Mouse (Mus musculus): Measurements from ENCODE around the gene 6330409D20Rik. TPM values are rescaled to one million over a fixed set of nuclear protein-coding genes. Genes with fewer than 3 reads are reported as not detected.
A peak's percentile ranks its signal among the peaks of the same experiment; 100 is the strongest.

6330409D20Rik gene
- polyA plus RNA-seq (2014; fragmentation: Nextera tagmentation; extraction: Ambion mirVana): 3.8 and 4.5 TPM in 2 replicates

DNA sequence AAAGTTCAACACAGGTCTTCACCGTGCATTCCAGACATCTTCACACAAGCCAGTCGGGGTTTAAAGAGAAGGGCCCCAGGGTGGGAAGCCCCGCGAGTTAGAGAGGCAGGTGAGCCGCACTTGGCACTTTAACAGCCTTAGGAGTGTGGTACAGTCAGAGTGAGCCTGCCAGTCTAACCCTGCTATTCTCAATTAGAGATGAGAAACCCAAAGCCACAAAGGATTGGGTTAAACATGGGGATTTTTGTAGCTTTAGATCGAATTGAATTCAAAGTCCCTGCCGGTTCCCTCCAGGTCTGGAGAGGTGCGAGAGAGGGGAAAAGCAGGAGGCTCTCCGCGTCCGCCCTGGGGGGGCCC lies at the start of gene 6330409D20Rik:
6330409D20Rik (minus strand) TSS at position 101 of the 357 bp plus-strand sequence.
- peak within 1 kb of the TSS; percentile 87 for H3K27ac ChIP-seq
- peaks cover 17% of the 10 kb centered on the region for H3K36me3 ChIP-seq (replicated peaks; ENCODE audit: control insufficient read depth, insufficient read depth)
- no peaks in the 10 kb centered on the region for H3K27me3 ChIP-seq (ENCODE audit: control insufficient read depth, insufficient read depth, low read length)
- no peaks in the 10 kb centered on the region for H3K9me3 ChIP-seq (ENCODE audit: control insufficient read depth, low read length)
- ATAC-seq (ENCODE audit: low FRiP score) (no peak), DNase-seq (ENCODE audit: low spot score) (no peak)
- peak within 1 kb of the TSS; percentile 94 for H3K4me3 ChIP-seq (replicated peaks; ENCODE audit: low read length)
- H3K4me1 ChIP-seq (replicated peaks; ENCODE audit: control insufficient read depth, insufficient read depth, low read length): peaks cover 11% of the 10 kb centered on the region
- H3K4me2 ChIP-seq (replicated peaks): peak within 1 kb of the TSS; percentile 80
- WGBS: 4% methylated on average over 11 of the region's 11 CpGs
- peak within 1 kb of the TSS; percentile 94 for H3K9ac ChIP-seq

DNA sequence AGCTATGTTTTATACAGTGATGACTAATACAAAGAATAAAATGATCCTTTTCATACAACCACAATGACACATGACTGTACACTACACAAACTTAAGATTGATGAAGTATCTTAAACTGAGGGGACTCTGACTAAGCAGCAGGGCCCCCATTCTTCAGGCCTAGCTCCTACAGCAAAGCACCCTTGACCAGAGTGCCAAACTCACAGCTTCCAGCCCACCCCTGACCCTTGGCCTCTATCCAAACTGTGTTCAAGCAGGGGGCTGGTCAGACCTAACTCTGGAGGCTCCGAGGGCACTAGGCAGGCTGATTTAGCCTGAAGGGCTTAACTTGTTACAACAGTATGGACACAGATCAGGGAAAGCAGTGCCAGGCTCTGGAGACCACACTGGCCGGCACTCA lies 47.8 kb upstream of the 6330409D20Rik start:
- Histone ChIP-seq H3K4me3 (replicated peaks; ENCODE audit: low read length) (no peak overlapping the region), H3K27me3 (ENCODE audit: control insufficient read depth, insufficient read depth, low read length) (no peaks in the 10 kb centered on the region), H3K9ac (no peak overlapping the region), H3K27ac (no peak overlapping the region), H3K4me2 (replicated peaks) (no peak overlapping the region), H3K9me3 (ENCODE audit: control insufficient read depth, low read length) (no peaks in the 10 kb centered on the region), H3K4me1 (replicated peaks; ENCODE audit: control insufficient read depth, insufficient read depth, low read length) (no peaks in the 10 kb centered on the region; the same call in 1 of the 2 replicates), H3K36me3 (replicated peaks; ENCODE audit: control insufficient read depth, insufficient read depth) (peaks cover 48% of the 10 kb centered on the region)
- WGBS: 68% methylated on average over 2 of the region's 2 CpGs
- DNase-seq (ENCODE audit: low spot score): no peak
- ATAC-seq (ENCODE audit: low FRiP score): no peak

DNA sequence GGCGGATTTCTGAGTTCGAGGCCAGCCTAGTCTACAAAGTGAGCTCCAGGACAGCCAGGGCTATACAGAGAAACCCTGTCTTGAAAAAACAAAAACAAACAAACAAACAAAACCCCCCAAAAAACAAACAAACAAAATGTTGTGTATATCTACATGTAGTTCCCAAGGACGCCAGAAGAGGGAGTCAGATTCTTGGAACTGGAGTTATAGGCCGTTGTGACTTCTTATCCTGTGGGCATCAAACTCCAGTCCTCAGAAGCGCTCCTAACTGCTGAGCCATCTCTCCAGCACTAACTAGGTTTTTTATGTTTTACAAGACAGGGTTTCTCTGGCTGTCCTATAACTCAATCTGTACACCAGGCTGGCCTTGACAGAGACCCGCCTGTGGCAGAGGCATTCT lies 46.4 kb upstream of the 6330409D20Rik start:
- no peak overlapping the region for H3K4me2 ChIP-seq (replicated peaks)
- H3K36me3 ChIP-seq (replicated peaks; ENCODE audit: control insufficient read depth, insufficient read depth): peaks cover 35% of the 10 kb centered on the region
- no peak overlapping the region for H3K27ac ChIP-seq
- no peak for ATAC-seq (ENCODE audit: low FRiP score)
- no peak overlapping the region for H3K4me3 ChIP-seq (replicated peaks; ENCODE audit: low read length)
- no peaks in the 10 kb centered on the region for H3K9me3 ChIP-seq (ENCODE audit: control insufficient read depth, low read length)
- peak; percentile 55 for DNase-seq (ENCODE audit: low spot score)
- no peaks in the 10 kb centered on the region; the same call in 1 of the 2 replicates for H3K4me1 ChIP-seq (replicated peaks; ENCODE audit: control insufficient read depth, insufficient read depth, low read length)
- no peaks in the 10 kb centered on the region for H3K27me3 ChIP-seq (ENCODE audit: control insufficient read depth, insufficient read depth, low read length)
- H3K9ac ChIP-seq: no peak overlapping the region
- 60% methylated on average over 6 of the region's 6 CpGs for WGBS

DNA sequence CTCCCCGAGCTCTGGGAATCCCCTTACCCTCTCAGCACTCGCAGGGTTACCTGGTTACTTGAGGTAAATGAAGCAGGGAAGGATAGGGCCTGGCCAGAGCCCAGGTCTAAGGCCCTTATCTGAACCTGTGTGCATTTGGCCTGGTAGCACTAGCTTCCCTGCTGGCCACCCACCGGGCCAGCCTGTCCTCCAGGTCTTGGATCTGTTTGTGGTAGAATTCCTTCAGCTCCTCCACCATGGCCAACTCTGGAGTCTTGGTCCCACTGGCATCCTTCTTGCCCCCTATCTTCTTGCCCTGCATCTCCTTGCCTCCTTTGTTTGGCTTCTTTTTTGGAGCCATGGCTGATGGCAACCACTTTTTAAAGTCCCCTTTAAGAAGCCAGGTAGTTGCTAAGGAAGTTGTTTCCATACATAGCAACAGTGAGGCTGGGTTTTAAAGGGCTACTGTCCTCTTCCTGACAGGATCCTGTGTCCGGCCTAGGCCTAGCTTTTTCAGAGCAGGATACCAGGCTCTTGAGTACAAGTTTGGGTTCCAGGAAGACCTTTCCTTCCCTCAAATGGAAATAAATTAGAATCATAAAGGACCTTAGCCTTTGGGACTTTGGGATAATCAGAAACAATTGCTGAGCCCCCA lies 43.3 kb upstream of the 6330409D20Rik start, which contains the start of gene Cfap157:
Cfap157 (minus strand) TSS at position 381 of the 634 bp plus-strand sequence.
- H3K4me2 ChIP-seq (replicated peaks): no peak within 1 kb of the TSS
- ATAC-seq (ENCODE audit: low FRiP score) (no peak), DNase-seq (ENCODE audit: low spot score) (peak; percentile 44)
- no peaks in the 10 kb centered on the region; the same call in 1 of the 2 replicates for H3K4me1 ChIP-seq (replicated peaks; ENCODE audit: control insufficient read depth, insufficient read depth, low read length)
- H3K9ac ChIP-seq: no peak within 1 kb of the TSS
- H3K9me3 ChIP-seq (ENCODE audit: control insufficient read depth, low read length): no peaks in the 10 kb centered on the region
- no peak within 1 kb of the TSS for H3K4me3 ChIP-seq (replicated peaks; ENCODE audit: low read length)
- no peaks in the 10 kb centered on the region for H3K27me3 ChIP-seq (ENCODE audit: control insufficient read depth, insufficient read depth, low read length)
- WGBS: 68% methylated on average over 4 of the region's 4 CpGs
- no peak within 1 kb of the TSS for H3K27ac ChIP-seq
- peaks cover 7% of the 10 kb centered on the region for H3K36me3 ChIP-seq (replicated peaks; ENCODE audit: control insufficient read depth, insufficient read depth)

DNA sequence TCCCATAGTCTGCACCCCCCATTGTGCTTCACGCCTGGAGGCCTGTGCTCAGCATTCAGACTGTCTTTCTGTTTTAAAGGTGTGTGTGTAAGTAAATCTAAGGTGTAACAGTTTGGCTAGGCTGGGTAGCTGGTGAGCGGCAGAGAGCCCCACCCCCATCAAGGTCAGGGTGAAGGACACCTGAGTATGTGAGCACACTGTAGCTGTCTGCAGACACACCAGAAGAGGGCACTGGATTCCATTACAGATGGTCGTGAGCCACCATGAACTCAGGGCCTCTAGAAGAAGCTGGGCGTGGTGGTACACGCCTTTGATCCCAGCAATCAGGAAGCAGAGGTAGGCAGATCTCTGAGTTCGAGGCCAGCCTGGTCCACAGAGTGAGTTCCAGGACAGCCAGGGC lies 40.9 kb upstream of the 6330409D20Rik start:
- no peaks in the 10 kb centered on the region; the same call in 1 of the 2 replicates for H3K4me1 ChIP-seq (replicated peaks; ENCODE audit: control insufficient read depth, insufficient read depth, low read length)
- no peak overlapping the region for H3K4me3 ChIP-seq (replicated peaks; ENCODE audit: low read length)
- 84% methylated on average over 6 of the region's 6 CpGs for WGBS
- DNase-seq (ENCODE audit: low spot score): no peak
- ATAC-seq (ENCODE audit: low FRiP score): no peak
- H3K9ac ChIP-seq: no peak overlapping the region
- no peak overlapping the region for H3K4me2 ChIP-seq (replicated peaks)
- H3K9me3 ChIP-seq (ENCODE audit: control insufficient read depth, low read length): no peaks in the 10 kb centered on the region
- no peaks in the 10 kb centered on the region for H3K27me3 ChIP-seq (ENCODE audit: control insufficient read depth, insufficient read depth, low read length)
- H3K36me3 ChIP-seq (replicated peaks; ENCODE audit: control insufficient read depth, insufficient read depth): no peaks in the 10 kb centered on the region
- H3K27ac ChIP-seq: no peak overlapping the region

DNA sequence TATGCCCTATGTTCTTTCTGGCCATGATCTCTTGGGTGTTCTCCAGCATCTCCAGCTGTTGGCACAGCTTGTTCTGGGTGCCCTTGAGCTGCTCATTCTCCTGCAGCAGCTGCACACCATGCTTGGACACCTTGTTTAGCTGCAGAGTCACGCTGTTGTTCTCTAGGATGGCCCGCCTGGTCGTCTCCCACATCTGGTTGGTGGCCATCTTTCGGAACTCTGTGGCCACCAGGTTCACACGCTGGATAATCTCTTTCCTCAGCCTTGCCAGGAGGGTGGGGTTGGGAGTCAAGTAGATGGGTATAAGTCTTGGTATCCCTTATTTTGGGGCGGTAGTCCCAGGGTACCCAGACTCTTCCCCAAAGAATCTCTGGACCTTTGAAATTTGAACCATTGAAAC lies 38.9 kb upstream of the 6330409D20Rik start:
- no peaks in the 10 kb centered on the region for H3K9me3 ChIP-seq (ENCODE audit: control insufficient read depth, low read length)
- peaks cover 12% of the 10 kb centered on the region for H3K4me1 ChIP-seq (replicated peaks; ENCODE audit: control insufficient read depth, insufficient read depth, low read length)
- 89% methylated on average over 6 of the region's 6 CpGs for WGBS
- no peaks in the 10 kb centered on the region for H3K27me3 ChIP-seq (ENCODE audit: control insufficient read depth, insufficient read depth, low read length)
- no peak overlapping the region for H3K27ac ChIP-seq
- no peaks in the 10 kb centered on the region for H3K36me3 ChIP-seq (replicated peaks; ENCODE audit: control insufficient read depth, insufficient read depth)
- H3K9ac ChIP-seq: no peak overlapping the region
- H3K4me2 ChIP-seq (replicated peaks): no peak overlapping the region
- DNase-seq (ENCODE audit: low spot score): no peak
- ATAC-seq (ENCODE audit: low FRiP score): no peak
- no peak overlapping the region for H3K4me3 ChIP-seq (replicated peaks; ENCODE audit: low read length)

DNA sequence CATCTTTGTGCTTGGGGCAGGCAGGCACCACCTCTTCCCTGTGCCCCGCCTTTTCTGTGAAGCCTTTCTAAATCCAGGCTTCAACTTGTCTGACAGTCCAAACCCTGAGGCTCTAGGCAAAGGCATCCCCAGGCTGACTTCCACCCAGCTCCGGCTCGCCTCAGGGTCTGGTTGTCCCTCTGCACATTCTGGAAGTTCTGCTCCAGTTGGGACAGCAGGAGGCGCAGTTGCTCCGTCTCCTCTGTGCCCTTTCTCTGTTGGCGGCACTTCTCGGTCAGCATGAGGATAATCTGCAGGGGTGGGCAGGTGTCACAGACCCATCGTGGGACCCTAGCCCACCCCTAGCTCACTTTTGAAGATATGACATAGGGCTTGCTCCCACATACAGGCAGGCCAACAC lies 38.3 kb upstream of the 6330409D20Rik start:
- peaks cover 12% of the 10 kb centered on the region for H3K4me1 ChIP-seq (replicated peaks; ENCODE audit: control insufficient read depth, insufficient read depth, low read length)
- H3K4me3 ChIP-seq (replicated peaks; ENCODE audit: low read length): no peak overlapping the region
- 17% methylated on average over 8 of the region's 8 CpGs for WGBS
- H3K9me3 ChIP-seq (ENCODE audit: control insufficient read depth, low read length): no peaks in the 10 kb centered on the region
- no peak for ATAC-seq (ENCODE audit: low FRiP score)
- H3K36me3 ChIP-seq (replicated peaks; ENCODE audit: control insufficient read depth, insufficient read depth): no peaks in the 10 kb centered on the region
- H3K9ac ChIP-seq: no peak overlapping the region
- no peak overlapping the region for H3K4me2 ChIP-seq (replicated peaks)
- no peak overlapping the region for H3K27ac ChIP-seq
- no peaks in the 10 kb centered on the region for H3K27me3 ChIP-seq (ENCODE audit: control insufficient read depth, insufficient read depth, low read length)
- peak; percentile 52 for DNase-seq (ENCODE audit: low spot score)

DNA sequence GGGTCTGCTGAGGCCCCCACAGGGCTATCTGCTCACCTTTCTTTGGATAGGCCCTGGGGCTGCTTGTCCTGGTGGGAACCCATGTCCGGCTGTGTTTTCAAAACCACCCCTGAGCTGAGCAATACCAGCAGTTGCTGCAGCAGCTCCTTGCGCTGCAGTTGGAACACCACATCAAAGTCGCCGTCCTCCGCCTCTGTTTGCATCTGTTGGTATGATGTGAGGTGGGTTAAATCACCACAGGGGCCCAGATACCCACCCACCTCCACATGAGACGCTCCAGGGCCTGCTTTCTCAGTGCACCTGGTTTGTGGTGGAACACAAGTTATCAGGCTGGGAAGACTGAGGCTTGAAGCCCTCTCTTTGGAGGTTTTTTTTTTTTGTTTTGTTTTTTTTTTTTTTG lies 37.3 kb upstream of the 6330409D20Rik start:
- WGBS: 93% methylated on average over 6 of the region's 6 CpGs
- no peak for ATAC-seq (ENCODE audit: low FRiP score)
- no peaks in the 10 kb centered on the region for H3K36me3 ChIP-seq (replicated peaks; ENCODE audit: control insufficient read depth, insufficient read depth)

DNA sequence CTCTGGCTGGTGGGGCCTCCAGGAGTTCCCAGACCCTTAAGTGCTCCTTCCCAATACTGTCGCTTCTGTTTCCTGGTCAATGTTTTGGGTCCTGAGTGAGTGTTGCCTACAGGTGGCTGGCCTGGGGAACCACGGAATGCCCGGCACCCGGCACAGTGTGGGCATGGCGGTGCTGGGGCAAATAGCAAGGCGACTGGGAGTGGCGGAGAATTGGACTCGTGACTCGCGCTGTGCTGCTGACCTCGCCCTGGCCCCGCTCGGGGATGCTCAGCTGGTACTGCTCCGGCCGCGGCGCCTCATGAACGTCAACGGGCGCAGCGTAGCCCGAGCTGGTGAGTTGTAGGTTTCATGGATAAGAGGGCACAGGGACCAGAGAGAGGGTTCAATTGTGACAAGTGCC lies 35.4 kb upstream of the 6330409D20Rik start:
- no peaks in the 10 kb centered on the region for H3K9me3 ChIP-seq (ENCODE audit: control insufficient read depth, low read length)
- peak overlapping the region; percentile 45 for H3K4me3 ChIP-seq (replicated peaks; ENCODE audit: low read length)
- H3K9ac ChIP-seq: peak overlapping the region; percentile 49
- ATAC-seq (ENCODE audit: low FRiP score): no peak
- H3K27me3 ChIP-seq (ENCODE audit: control insufficient read depth, insufficient read depth, low read length): no peaks in the 10 kb centered on the region
- H3K4me2 ChIP-seq (replicated peaks): peak overlapping the region; percentile 62
- 22% methylated on average over 22 of the region's 22 CpGs for WGBS
- DNase-seq (ENCODE audit: low spot score): no peak
- peaks cover 12% of the 10 kb centered on the region for H3K4me1 ChIP-seq (replicated peaks; ENCODE audit: control insufficient read depth, insufficient read depth, low read length)
- H3K27ac ChIP-seq: no peak overlapping the region
- H3K36me3 ChIP-seq (replicated peaks; ENCODE audit: control insufficient read depth, insufficient read depth): no peaks in the 10 kb centered on the region

More for the DNA sequence above, 37.3 kb upstream of the 6330409D20Rik start:
- H3K9ac ChIP-seq: no peak overlapping the region
- H3K4me3 ChIP-seq (replicated peaks; ENCODE audit: low read length): no peak overlapping the region
- no peak overlapping the region for H3K4me2 ChIP-seq (replicated peaks)
- no peak for DNase-seq (ENCODE audit: low spot score)
- H3K27ac ChIP-seq: no peak overlapping the region
- H3K9me3 ChIP-seq (ENCODE audit: control insufficient read depth, low read length): no peaks in the 10 kb centered on the region
- H3K4me1 ChIP-seq (replicated peaks; ENCODE audit: control insufficient read depth, insufficient read depth, low read length): peaks cover 12% of the 10 kb centered on the region
- H3K27me3 ChIP-seq (ENCODE audit: control insufficient read depth, insufficient read depth, low read length): no peaks in the 10 kb centered on the region

Measured in hindbrain, embryonic 14.5 days (tissue).